Mouse (Mus musculus) limb, embryonic 10.5 days (tissue): ENCODE measurements at regions not wholly inside any gene's neighbourhood (a gene's known extent, or its start where the extent isn't known, plus 50 kb on each side); places are given as distances from the start of the nearest gene placed in this dataset.

Experiments
- DNase-seq: peaks from one replicate; pipeline ENCODE4 v3.0.0-alpha.2; 2017; ENCODE audit warnings: low spot score
- H3K27ac ChIP-seq: fragments of 300-500 bp; sonication (generic); 2 replicates; pipeline ENCODE4 v1.5.1; 2016; ENCODE audit warnings: mild to moderate bottlenecking
- H3K27me3 ChIP-seq: fragments of 300-500 bp; sonication (generic); 2 replicates; pipeline ENCODE4 v1.6.1; 2016; ENCODE audit warnings: low read depth, mild to moderate bottlenecking; ENCODE audit not compliant: poor library complexity, severe bottlenecking
- H3K36me3 ChIP-seq: fragments of 300-500 bp; sonication (generic); 2 replicates; pipeline ENCODE4 v1.6.1; 2016; ENCODE audit warnings: mild to moderate bottlenecking, moderate library complexity
- H3K4me1 ChIP-seq: fragments of 300-500 bp; sonication (generic); 2 replicates; pipeline ENCODE4 v1.6.1; 2016
- H3K4me3 ChIP-seq: fragments of 300-500 bp; sonication (generic); 2 replicates; pipeline ENCODE4 v1.5.1; 2016; ENCODE audit warnings: mild to moderate bottlenecking, moderate library complexity
- H3K9me3 ChIP-seq: fragments of 300-500 bp; sonication (generic); replicated peaks from 2 replicates; pipeline ENCODE4 v1.6.1; 2016; ENCODE audit warnings: mild to moderate bottlenecking
- WGBS: fragments of 180-500 bp; shearing (Covaris S2); methylation state at CpG from one replicate; pipeline ENCODE4 v1.1.7; 2016; 5-methylcytosine and 5-hydroxymethylcytosine counted together

GRCm38 (mm10) chr1:41705692-41706091, 900.3 kb downstream of the Tmem182 start:
- no peak for DNase-seq
- H3K36me3 ChIP-seq: no peaks in the 10 kb centered on the region
- no peak overlapping the region for H3K4me3 ChIP-seq
- H3K27me3 ChIP-seq: no peaks in the 10 kb centered on the region
- H3K9me3 ChIP-seq: no peaks in the 10 kb centered on the region
- 86% methylated on average over 3 of the region's 3 CpGs for WGBS
- no peaks in the 10 kb centered on the region for H3K4me1 ChIP-seq
- H3K27ac ChIP-seq: no peak overlapping the region

- DNase-seq: no peak
- no peaks in the 10 kb centered on the region for H3K36me3 ChIP-seq
Observed at GRCm38 (mm10) chr1:41742644-41743331, 937.4 kb downstream of the Tmem182 start.

DNA sequence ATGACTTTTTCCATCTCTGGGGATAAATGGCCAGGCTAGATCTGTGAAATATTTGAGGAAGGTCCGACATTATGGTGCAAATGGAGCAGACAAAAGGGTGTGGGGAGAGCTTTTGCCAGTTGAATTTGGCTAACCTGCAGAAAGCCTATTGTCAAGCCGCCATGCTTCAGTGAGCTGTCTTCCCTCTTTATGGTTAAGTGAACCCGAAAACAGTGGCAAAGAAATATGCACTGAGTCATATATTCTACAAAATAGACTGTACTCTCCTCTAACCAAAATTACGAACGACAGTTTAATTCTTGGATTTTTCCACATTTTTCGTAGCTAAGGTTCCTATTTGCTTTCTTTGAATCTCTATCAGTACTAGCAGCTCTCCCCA, 937.9 kb downstream of the Tmem182 start:
- no peak for DNase-seq
- no peaks in the 10 kb centered on the region for H3K27me3 ChIP-seq
- no peak overlapping the region for H3K4me3 ChIP-seq
- H3K36me3 ChIP-seq: no peaks in the 10 kb centered on the region
- H3K9me3 ChIP-seq: no peaks in the 10 kb centered on the region
- peak overlapping the region; percentile 44; the same call in 1 of the 2 replicates for H3K27ac ChIP-seq
- WGBS: 88% methylated on average over 6 of the region's 6 CpGs
- H3K4me1 ChIP-seq: peaks cover 14% of the 10 kb centered on the region

More at GRCm38 (mm10) chr1:41742644-41743331, 937.4 kb downstream of the Tmem182 start:
- Histone ChIP-seq H3K4me1 (peaks cover 14% of the 10 kb centered on the region), H3K27me3 (no peaks in the 10 kb centered on the region), H3K27ac (peak overlapping the region; percentile 44; the same call in 1 of the 2 replicates), H3K9me3 (no peaks in the 10 kb centered on the region), H3K4me3 (no peak overlapping the region)
- 47% methylated on average over 5 of the region's 5 CpGs for WGBS

- DNase-seq: no peak
- no peaks in the 10 kb centered on the region for H3K36me3 ChIP-seq
- no peaks in the 10 kb centered on the region for H3K9me3 ChIP-seq
- no peak overlapping the region for H3K27ac ChIP-seq
- peaks cover 14% of the 10 kb centered on the region for H3K4me1 ChIP-seq
- no peaks in the 10 kb centered on the region for H3K27me3 ChIP-seq
- H3K4me3 ChIP-seq: no peak overlapping the region
- 66% methylated on average over 3 of the region's 3 CpGs for WGBS
Observed at GRCm38 (mm10) chr1:41744531-41744930, 939.1 kb downstream of the Tmem182 start.

GRCm38 (mm10) chr1:41759366-41759765, 936.2 kb upstream of the Pou3f3 start:
- H3K4me3 ChIP-seq: no peak overlapping the region
- WGBS: 49% methylated on average over 6 of the region's 6 CpGs
- DNase-seq: no peak
- H3K27ac ChIP-seq: no peak overlapping the region
- H3K27me3 ChIP-seq: no peaks in the 10 kb centered on the region
- H3K9me3 ChIP-seq: no peaks in the 10 kb centered on the region
- H3K36me3 ChIP-seq: no peaks in the 10 kb centered on the region
- peaks cover 5% of the 10 kb centered on the region; the same call in 1 of the 2 replicates for H3K4me1 ChIP-seq
